Mouse (Mus musculus) right cerebral cortex, adult 18-20 months (tissue): ENCODE results near the gene Gm47985.
"Not testable (repeated sequence)": the region's sequence is repeated elsewhere in the genome, so short reads cannot be mapped to it uniquely, and the experiment has no call there.

ENCODE experiments used
- DNase-seq: peaks from one replicate; pipeline ENCODE4 v3.0.0; 2022; ENCODE audit warnings: mixed read lengths

Gene Gm47985

DNA sequence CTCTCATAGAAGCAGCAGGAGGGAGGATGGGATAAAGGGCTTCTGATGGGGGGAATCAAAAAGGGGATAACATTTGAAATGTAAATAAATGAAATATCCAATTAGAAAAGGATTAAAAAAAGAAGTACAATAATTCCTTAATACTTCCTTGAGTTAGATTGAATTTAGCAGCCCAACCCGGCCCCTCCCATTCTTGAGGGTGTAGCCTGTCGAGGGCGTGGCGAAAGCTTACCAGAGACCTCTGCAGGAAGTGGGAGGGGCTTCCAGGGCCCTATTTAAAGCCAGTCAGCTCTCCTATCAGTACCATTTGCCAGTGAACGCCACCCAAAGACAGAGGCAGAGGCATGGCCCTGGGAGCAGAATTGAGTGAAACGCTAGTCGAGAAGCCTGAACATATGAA, at the start of gene Gm47985:
TSS of gene Gm47985 (plus strand) at position 272 of the 400 bp plus-strand sequence.
- not testable (repeated sequence) for DNase-seq

DNA sequence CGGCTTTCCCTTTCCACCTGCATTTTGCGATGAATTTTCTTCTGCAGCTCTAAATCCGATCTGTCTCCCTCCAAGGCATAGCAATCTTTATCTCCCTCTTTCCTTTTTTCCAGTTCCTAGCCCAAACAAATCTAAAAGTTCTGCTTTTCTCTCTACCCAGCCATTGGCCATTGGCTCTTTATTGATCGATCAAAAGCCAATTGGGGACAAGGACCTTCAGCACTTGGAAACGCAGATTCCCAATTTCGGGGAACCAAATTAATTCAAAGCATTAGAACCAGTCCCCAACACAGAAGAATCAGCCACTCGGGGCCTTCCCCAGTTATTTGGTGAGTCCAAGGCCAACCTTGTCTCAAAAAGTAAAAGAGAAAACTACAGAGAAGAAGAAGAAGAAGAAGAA, 49.7 kb upstream of the Gm47985 start:
- no peak for DNase-seq

DNA sequence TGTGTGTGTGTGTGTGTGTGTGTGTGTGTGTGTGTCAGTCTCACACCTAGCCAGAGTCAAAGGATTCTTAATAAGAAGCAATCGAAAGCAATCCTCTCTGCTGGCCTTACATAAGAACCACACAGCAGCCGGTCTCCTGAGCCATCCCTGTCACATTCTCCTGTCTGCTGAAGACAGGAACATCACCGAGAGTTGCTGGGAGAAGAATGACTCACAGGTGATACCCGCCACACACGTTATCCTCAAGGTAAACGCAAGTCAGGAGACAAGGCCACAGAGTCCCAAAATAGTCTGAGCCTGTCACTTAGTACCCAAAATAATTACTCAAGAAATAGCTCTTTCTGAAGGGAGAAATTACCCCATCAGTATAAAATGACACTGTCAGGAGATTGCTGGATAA, 43.9 kb upstream of the Gm47985 start:
- DNase-seq = peak; percentile 60

DNA sequence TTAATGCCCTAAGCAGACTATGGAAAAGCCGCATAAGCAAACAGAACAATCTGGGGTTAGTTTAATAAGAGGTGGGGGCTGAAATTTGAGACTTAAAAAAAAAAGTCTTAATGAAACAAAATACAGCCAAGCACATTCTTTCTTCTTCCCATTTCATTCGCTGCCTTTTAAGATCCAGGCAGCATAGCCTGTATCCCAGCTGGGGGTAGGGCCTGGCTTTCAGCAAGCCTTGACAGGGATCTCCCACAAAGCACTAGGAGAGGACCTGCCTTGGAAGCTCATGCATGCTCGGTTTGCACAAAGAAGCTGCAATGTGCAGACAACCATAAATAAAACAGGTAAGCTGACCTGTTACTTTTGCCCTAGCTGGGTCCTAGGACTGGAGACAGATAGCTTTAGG, 41.4 kb upstream of the Gm47985 start:
- DNase-seq = no peak

DNA sequence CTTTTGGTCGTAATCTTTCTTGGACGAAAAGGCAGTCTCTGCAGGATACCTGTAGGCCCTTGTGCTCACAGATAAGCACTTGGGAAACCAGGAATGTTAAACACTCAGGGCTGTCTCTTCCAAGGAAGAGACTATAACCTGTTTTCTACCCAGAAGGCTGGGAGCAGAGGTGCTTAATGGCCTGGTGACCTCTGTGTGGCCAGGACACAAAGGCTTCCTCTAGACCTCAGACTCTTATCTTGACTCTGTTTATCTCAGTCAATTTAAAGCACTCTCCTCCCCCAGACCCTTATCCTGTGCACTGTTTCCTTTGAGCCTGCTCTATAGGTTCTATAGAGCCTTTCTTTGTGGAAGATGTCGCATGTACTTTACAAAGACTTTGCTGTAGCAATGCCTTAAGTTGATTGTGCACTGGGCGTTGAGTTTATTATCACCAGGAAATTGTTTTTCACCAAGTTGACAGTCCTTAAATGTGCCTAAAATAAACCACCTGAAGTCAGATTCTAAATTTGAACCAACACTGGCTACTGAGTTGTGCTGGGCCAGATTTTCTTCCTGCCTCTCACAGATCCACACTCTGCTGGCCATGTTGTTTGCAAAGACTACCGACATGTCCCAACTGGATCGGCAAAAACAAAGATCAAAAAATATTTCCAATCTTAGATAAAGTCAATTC, 37.7 kb upstream of the Gm47985 start:
- DNase-seq = no peak

DNA sequence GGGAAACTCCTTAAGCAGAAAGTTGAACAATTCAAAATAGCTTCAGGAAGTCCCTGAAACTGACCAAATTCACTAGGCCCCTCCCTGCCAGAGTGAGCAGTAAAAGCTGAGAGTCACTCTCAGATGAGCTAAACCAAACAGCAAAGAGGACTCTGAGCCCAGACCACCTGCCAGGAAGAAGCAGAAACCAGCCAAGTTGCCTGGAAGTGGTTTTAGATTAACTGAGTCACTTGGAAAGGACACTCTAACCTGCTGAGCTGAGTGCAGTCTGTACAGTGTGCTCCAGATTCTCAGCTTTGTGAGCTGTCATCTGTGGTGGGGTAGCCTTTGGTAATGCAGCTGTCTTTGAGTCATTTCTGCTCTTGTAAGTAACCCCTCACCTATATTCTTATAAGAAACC, 34.5 kb upstream of the Gm47985 start:
- no peak for DNase-seq

DNA sequence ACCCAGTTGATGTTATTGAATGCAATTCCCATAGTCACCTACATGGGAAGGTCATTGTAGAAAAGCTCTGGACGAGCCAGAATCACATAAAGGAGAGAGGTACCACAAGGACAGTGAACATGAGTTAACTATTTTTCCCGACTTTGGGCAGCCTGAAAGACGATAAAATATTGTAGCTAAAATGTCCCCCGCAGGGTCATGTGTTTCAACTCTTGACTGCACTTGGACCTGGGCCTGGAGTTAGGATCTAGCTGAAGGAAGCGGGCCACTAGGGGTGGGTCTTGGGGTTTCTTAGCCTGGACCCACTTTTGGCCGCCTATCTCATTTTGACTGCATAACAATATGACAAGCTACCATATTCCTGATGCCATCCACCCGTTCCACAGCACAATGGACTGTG, 32.1 kb upstream of the Gm47985 start:
- DNase-seq = no peak

DNA sequence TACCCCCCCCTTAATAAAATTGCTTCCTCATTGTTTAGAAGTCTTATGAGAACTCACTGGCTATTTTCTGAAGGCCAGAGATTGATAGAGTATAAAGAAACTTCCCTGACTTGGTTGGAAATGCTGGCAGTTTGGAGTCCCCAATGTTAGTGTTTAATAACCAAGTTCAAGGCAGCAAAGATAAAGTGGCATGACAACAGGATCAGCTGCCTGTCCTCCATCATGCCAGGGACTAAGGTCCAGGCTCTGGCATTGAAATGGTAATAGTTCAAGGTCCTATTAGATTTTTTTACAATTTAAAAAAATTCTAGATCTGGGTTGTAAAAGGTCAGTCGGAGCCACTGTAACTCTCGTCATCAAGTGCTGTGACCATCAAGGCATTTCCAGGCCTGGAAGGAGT, 31.2 kb upstream of the Gm47985 start:
- no peak for DNase-seq

DNA sequence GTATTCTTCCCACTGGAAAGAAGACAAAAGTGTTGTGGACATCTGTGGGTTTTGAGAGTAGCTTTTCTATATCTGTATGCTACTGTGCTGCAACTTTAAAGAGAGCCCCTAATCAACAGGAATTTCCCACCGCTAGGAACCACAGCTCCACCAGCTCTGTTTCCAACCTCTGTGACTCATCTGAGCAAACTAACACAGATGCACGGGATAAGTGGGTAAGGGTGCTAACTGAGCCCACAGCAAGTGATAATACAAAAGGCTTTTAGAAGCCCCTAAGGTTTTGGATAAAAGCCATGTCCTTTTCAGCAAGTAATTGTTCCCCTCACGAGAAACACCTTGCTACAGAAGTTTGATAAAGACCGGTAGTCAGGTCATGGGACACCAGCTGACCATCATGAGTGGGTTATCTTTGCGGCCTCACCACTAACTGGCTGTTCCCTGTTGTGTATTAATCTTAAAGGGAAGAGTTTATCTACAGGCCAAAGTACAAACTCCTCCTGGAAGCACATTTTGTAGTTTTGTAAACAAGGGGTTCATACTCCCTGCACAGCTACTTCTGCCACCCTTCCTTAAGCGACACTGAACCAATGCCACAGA, 29.2 kb upstream of the Gm47985 start:
- DNase-seq = no peak

DNA sequence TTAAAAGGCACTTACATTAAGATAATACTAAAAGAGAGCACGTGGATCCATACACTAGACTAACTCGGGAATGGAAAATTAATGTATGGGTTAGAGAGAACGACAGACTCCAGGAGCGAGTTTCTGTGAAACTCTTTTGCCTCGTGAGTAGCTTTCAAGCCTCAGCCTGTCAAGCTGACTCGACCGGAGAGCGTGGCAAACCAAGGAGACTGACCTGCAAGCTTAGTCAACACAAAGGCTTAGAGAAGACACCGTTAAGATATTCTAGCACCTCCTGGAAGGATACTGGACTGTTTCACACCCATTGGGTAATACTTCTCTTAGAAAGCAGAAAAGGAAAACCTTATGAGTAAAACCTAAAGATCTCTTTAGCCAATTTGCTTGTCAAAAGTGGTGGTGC, 28.2 kb upstream of the Gm47985 start:
- DNase-seq = not testable (repeated sequence)

DNA sequence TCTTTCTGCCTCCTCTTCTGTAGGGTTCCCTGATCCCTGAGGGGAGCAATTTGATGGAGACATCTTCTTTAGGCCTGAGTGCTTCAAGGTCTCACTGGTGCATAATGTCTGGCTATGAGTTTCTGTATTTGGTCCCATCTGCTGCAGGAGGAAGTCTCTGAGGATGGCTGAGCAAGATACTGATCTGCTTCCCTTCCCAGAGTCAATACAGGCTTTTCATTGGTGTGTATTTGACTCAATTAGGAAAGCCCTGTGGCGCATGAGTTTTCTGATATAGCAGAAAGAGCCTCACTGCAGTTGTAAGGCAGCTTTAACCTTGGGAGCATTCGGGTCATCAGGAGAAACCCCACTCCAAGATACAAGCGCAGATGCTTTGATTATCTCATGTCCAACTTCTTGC, 26.2 kb upstream of the Gm47985 start:
- no peak for DNase-seq

DNA sequence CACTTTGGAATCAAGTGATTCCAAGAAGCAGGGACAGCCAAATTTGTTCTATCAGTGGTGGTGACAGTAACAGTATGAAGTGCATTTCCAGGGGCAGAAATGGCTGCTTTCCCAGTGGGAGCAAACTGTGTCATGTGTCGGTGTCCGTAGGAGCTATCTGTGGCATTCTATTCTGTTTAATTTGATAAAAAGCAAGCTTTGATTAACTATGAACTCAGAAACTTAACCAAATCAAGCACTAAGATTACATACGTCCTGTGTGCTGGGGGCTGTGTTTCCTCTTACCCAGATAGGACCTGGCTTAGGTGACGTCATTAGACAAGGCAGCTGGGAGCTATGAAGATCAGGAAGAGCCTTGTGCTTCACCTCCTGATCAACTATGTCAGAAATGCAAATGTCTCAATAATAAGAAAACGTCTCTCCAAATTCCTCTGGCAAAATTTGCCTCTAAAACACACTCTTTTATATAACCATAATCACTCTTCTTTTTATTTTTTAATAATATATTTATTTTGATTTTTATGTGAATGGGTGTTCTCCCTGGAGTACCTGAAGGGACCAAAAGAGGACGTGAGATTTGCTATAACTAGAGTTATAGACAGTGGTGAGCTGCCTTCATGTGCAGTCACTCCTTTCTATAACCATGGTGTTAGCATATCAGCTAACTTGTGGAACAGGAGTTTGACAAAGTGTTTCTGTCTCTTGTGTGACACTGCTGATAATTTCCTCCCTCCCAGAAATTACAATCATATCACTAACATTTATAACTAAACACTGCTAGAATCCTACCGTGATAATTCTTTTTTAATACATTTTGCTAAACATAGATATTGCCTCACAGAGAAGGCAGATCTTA, 25.3 kb upstream of the Gm47985 start:
- no peak for DNase-seq

DNA sequence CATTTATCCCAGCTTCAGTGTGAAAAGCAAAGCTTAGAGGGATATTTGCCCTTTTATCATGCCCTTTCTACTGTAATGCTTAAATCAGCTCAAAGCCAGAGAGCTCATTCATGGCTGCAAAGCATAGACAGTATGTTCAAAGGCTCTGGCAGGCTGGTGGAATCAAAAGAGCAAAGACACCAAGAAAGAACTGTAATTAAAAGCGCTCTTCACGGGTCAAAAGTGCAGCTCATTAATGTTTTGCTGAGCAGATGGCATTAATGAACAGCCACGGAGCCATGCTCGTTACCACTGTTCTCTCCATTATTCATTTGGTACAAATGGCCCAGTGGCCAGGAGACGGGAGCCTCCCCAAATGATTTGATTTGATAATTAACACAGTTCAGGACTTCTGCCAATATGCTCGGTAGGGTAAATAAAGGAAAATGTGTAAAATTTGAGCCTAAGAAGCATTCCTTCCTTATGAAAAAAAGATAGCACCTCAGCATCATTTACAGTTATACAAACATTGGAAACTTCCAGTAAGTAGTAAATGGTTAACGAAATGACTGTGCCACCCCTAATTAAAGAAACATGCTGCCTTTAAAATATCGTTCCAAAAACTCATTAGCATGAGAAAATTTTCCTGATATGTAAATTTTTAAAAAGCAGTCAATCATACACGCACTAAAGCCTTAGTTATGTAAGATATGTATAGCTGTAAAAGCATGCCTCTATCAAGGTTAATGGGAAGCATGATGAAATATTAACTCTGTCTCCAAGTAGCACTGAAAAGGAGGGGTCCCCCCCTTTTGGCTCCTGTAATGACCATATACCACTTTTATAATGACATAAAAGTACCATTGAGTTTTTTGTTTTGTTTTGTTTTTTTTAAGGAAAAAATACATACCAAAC, 24.1 kb upstream of the Gm47985 start:
- no peak for DNase-seq

DNA sequence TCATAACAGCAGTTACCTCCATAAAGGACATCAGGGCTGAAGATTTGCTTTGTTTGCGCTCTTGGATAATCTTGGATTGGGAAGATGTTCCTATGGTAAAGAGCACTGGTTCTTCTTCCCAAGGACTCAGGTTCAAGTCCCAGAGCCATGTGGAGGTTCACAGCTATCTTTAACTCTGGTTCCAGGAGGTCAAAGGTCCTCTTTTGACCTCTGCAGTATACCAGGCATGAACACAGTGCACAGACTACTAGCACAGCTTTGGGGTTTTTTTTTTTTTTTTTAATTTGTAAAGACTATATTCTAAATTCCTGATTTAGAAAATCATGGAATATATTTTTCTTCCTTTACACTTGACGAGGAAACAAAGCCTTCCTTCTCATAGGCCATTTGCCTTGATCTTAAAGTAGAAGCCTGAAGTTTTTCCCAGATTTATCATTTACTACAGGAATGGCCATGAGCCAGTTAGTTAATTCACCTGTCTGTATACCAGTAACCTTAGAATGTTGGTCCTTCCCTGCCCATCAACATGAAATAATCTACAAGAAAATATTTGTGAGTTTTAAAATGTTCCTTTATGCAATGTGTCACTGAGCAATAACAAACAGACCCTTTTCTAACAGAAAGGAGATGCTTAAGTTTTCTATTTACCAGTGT, 23.4 kb upstream of the Gm47985 start:
- DNase-seq = no peak

DNA sequence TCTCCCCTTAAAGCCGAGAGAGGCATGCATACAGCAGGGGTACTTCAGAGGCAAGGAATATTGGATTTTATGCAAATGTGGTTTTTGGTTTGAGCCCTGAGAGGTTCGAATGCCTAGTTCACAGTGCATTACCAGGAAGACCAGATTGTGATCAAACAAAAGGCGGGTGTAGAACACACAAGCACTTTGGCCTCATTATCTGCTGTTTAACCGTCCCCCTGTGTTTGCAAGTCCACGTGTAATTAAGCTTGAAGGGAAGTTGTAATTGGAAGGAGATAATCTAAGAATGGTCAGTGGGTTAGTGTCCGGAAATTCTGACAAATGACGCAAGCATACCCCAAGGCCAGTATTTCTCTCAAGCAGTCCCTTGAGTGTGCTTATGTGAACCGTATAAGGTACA, 16.3 kb upstream of the Gm47985 start:
- DNase-seq = no peak

DNA sequence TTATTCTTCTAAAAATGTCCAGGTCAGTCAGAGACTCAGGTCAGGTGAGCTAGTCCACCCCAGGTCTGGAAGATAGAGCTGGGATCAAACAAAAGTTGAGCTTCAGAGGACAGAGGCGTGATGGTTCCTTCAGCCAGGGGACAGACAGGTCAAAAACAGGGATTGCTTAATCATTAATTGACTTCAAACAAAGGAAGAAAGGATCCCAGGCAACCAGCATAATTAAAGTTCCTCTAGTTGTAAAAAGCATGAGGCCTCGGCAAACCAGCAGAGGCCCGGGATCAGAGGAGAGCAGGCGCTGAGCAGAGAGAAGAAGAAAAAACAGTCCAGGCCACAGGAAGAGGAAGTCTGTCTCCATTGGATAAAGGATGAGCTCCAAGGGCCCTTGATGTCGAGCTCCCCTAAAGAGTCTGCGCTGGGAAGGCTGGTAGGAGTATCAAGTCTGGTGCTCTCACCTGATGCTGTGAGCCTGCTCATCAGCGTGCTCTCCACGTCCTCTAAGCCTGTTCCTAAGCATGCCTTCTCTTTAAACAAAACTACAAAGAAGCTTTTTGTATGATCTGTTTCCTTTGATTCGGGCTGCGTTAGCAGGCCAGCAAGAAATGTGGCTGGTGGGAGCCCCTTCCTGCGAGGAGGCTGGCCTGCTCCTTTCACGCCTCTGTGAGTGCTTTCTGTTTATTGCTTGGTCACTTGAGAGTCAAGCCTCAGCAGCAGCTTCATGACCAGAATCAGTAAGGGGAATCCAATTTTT, 14.9 kb upstream of the Gm47985 start:
- no peak for DNase-seq

DNA sequence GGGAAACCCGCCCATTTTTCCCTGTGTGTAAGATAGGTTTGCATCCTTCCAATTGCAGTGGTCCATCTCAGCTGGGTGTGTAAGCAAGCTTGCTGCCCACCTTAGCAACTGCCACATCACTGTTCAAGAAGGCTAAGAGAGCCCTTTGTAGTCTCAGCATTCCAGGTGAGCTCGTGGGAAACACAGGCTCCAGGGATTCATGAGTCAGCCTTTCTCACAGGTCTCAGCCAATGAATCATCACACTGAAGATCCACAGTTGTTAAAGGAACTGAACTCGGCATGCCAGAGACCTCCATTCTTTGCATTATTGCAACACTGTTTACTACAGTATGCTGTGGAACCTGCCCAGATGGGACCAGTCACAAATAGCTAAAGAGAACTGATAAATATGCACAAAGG, 13.7 kb upstream of the Gm47985 start:
- DNase-seq = peak; percentile 8

DNA sequence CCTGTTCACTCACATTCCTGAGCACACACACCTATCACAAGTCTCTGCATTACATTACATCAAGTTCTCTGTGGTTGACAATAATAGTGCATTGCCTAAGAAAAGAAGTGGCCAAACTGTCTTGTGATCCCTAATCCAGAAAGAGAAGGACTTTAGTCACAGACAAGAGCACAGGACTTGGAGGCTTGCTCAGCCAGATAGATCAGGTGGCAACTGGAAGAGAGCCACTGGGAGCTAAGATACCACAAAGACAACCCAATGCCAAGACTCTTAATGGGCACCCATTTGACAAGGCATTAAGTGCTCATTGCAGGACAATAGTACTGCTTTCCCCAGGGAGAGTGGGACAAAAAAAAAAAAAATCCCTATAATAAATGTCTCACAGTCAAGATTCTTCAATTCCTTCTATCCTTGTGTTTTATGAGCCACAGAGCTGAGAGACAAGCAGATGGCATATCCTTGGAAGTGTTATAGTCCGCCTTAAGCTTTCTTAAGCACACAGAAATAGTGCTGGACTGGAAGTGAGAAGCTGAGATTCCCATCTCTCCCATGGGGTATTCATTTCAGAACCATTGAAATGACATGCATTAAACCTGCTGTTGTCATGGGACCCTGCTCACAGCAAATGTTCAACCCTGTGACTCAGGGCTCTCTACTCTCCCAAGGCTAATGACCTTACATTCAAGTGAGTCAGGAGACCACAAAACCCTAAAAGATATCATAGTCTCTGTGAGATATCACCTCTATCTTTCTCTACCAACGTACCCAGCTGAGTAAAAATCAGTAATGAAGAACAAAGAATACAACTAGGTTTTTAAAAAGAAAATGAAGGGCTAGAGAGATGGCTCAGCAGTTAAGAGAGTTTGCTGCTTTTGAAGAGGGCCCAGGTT, 10.5 kb upstream of the Gm47985 start:
- DNase-seq = peak; percentile 13

DNA sequence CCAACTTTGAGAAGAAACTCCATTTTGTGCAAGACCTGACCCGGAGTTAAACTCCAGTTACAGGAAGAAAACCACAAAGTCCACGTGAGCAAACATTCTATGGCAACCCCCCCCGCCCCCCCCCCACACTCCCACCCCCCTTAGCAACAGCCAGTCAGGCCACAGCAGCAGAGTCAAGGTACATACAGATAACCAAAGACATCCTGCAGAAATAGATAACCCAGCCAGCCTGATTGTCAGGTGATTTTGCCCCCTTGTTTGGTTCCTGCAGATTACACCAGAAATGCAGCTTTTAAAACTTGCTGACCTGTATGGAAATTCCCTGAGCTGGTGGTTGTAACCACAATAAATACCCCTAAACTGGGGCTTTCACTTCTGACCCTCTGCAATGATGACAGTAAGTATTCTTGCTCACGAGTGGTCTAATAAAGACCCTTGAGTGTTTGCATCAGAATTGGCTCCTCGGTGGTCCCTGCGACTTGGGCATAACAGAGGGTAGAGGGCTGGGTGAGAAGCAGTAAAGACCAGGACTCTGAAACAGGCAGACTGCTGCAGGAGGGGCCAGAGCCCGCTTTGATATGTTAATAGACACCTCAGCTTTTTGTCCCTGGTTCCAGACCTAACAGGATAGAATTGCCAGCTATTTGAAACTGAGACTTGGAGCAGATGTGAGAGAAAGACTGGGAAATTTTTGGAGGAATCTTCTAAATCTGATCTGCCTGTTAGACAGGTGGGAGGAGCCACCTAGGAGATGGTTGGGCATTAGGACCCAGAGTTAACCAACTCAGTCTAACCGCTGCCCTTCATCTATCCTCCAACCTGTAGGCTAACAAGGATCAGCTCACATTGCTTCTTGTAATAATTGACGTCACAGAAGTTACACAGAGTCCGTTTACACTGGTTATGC, 5.1 kb upstream of the Gm47985 start:
- peak; percentile 5 for DNase-seq

DNA sequence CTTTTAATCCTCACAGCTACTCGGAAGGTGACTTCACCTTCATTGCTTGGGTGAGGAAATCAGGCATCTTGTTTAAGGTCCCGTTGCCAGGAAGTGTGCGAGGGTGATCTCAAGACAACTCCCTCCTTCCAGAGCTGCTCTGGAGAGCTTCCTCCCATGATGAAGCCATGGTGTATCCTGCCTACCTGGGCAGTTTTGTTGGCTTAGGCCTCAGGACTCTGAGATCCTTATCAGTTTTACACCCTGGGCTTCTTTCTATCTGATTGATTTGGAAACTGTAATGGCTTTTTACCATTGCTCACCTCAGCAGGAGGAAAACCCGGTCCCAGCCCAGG, 4.4 kb upstream of the Gm47985 start:
- DNase-seq = no peak
